Mouse (Mus musculus): Measurements from ENCODE around the gene Rap1b.

DNA sequence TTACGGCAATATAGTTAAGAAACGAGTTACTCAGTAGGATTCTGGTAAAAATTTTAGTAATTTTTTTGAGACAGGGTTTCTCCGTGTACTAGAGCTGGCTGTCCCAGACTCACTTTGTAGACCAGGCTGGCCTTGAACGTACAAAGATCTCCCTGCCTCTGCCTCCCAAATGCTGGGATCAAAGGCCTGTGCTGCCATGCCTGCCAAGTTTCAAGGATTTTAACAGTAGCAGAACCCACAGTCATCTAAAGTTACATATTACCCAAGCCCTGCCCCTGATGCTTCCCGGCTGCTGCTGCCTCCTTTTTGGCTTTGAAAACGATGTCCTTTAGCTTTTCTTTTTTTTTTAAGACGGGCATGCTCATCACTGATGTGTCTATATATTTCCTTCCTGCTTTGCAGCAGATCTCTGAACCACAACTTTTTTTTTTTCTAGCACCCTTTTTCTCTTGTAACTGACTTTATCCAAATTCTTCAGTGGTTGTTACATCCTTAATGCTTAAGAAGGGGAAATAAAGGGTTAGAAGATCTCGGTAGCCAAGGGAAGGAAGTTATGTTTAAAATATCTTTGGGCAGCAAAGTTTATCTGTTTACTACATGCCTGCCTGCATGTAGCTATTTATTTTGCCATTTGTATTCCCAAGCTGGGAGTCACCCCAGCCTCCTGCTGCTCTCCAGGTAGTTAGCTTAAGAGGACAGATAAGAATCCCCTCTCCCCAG, 10.3 kb upstream of the Rap1b start:
- TF ChIP-seq POLR2A (IDR thresholded peaks at IDR 0.05; ENCODE audit: borderline replicate concordance, control insufficient read depth, low read depth, low read length) (no peak), CTCF (IDR thresholded peaks at IDR 0.05; ENCODE audit: control insufficient read depth, insufficient read depth, low read length) (no peak)
